Mouse (Mus musculus): ENCODE data around the gene Nup210. TPM values are rescaled to one million over a fixed set of nuclear protein-coding genes. Genes with fewer than 3 reads are reported as not detected.

Gene Nup210
- polyA plus RNA-seq, 1 experiment, result 1.3 TPM

- Histone ChIP-seq H3K4me3 (ENCODE audit: insufficient read depth, low read length) (no peak overlapping the region), H3K27ac (ENCODE audit: insufficient read depth, low read length) (no peak overlapping the region), H3K4me1 (ENCODE audit: control insufficient read depth, insufficient read depth, low read length) (peaks cover 4% of the 10 kb centered on the region; the same call in 1 of the 2 replicates)
- TF ChIP-seq POLR2A (IDR thresholded peaks at IDR 0.05; ENCODE audit: low read depth, low read length) (no peak), CTCF (IDR thresholded peaks at IDR 0.05; ENCODE audit: borderline replicate concordance, insufficient read depth, low read length) (no peak)
These were observed 68.6 kb downstream of the Nup210 start for GRCm38 (mm10) chr6:91048019-91048418.

- Histone ChIP-seq H3K4me1 (ENCODE audit: control insufficient read depth, insufficient read depth, low read length) (peaks cover 4% of the 10 kb centered on the region; the same call in 1 of the 2 replicates), H3K27ac (ENCODE audit: insufficient read depth, low read length) (no peak overlapping the region), H3K4me3 (ENCODE audit: insufficient read depth, low read length) (no peak overlapping the region)
- TF ChIP-seq POLR2A (IDR thresholded peaks at IDR 0.05; ENCODE audit: low read depth, low read length) (no peak), CTCF (IDR thresholded peaks at IDR 0.05; ENCODE audit: borderline replicate concordance, insufficient read depth, low read length) (no peak)
These were observed 69.2 kb downstream of the Nup210 start for GRCm38 (mm10) chr6:91047434-91047833.

GRCm38 (mm10) chr6:91046184-91046583 is 70.4 kb downstream of the Nup210 start:
- TF ChIP-seq CTCF (IDR thresholded peaks at IDR 0.05; ENCODE audit: borderline replicate concordance, insufficient read depth, low read length) (no peak), POLR2A (IDR thresholded peaks at IDR 0.05; ENCODE audit: low read depth, low read length) (no peak)
- Histone ChIP-seq H3K27ac (ENCODE audit: insufficient read depth, low read length) (no peak overlapping the region), H3K4me3 (ENCODE audit: insufficient read depth, low read length) (no peak overlapping the region), H3K4me1 (ENCODE audit: control insufficient read depth, insufficient read depth, low read length) (peaks cover 4% of the 10 kb centered on the region; the same call in 1 of the 2 replicates)

- TF ChIP-seq POLR2A (IDR thresholded peaks at IDR 0.05; ENCODE audit: low read depth, low read length) (no peak), CTCF (IDR thresholded peaks at IDR 0.05; ENCODE audit: borderline replicate concordance, insufficient read depth, low read length) (no peak)
- Histone ChIP-seq H3K4me3 (ENCODE audit: insufficient read depth, low read length) (no peak overlapping the region), H3K27ac (ENCODE audit: insufficient read depth, low read length) (no peak overlapping the region), H3K4me1 (ENCODE audit: control insufficient read depth, insufficient read depth, low read length) (peaks cover 4% of the 10 kb centered on the region; the same call in 1 of the 2 replicates)
These were observed 71.8 kb downstream of the Nup210 start for GRCm38 (mm10) chr6:91044628-91045331.

GRCm38 (mm10) chr6:91041287-91041686 is 75.3 kb downstream of the Nup210 start:
- Histone ChIP-seq H3K4me1 (ENCODE audit: control insufficient read depth, insufficient read depth, low read length) (peaks cover 4% of the 10 kb centered on the region; the same call in 1 of the 2 replicates), H3K27ac (ENCODE audit: insufficient read depth, low read length) (no peak overlapping the region), H3K4me3 (ENCODE audit: insufficient read depth, low read length) (no peak overlapping the region)
- TF ChIP-seq POLR2A (IDR thresholded peaks at IDR 0.05; ENCODE audit: low read depth, low read length), result no peak
- TF ChIP-seq CTCF (IDR thresholded peaks at IDR 0.05; ENCODE audit: borderline replicate concordance, insufficient read depth, low read length), result no peak

- H3K4me3 ChIP-seq (ENCODE audit: insufficient read depth, low read length), result no peak overlapping the region
- no peaks in the 10 kb centered on the region for H3K4me1 ChIP-seq (ENCODE audit: control insufficient read depth, insufficient read depth, low read length)
- TF ChIP-seq POLR2A (IDR thresholded peaks at IDR 0.05; ENCODE audit: low read depth, low read length) (no peak), CTCF (IDR thresholded peaks at IDR 0.05; ENCODE audit: borderline replicate concordance, insufficient read depth, low read length) (no peak)
- no peak overlapping the region for H3K27ac ChIP-seq (ENCODE audit: insufficient read depth, low read length)
These were observed 88.4 kb downstream of the Nup210 start for GRCm38 (mm10) chr6:91028256-91028655.

GRCm38 (mm10) chr6:91020810-91021209 is 95.8 kb downstream of the Nup210 start:
- Histone ChIP-seq H3K4me1 (ENCODE audit: control insufficient read depth, insufficient read depth, low read length) (no peaks in the 10 kb centered on the region), H3K4me3 (ENCODE audit: insufficient read depth, low read length) (no peak overlapping the region), H3K27ac (ENCODE audit: insufficient read depth, low read length) (no peak overlapping the region)
- no peak for TF ChIP-seq POLR2A (IDR thresholded peaks at IDR 0.05; ENCODE audit: low read depth, low read length)
- TF ChIP-seq CTCF (IDR thresholded peaks at IDR 0.05; ENCODE audit: borderline replicate concordance, insufficient read depth, low read length), result no peak

GRCm38 (mm10) chr6:91016600-91017230 is 99.9 kb downstream of the Nup210 start:
- Histone ChIP-seq H3K27ac (ENCODE audit: insufficient read depth, low read length) (no peak overlapping the region), H3K4me1 (ENCODE audit: control insufficient read depth, insufficient read depth, low read length) (no peaks in the 10 kb centered on the region), H3K4me3 (ENCODE audit: insufficient read depth, low read length) (no peak overlapping the region)
- TF ChIP-seq CTCF (IDR thresholded peaks at IDR 0.05; ENCODE audit: borderline replicate concordance, insufficient read depth, low read length) (no peak), POLR2A (IDR thresholded peaks at IDR 0.05; ENCODE audit: low read depth, low read length) (no peak)

- Histone ChIP-seq H3K27ac (ENCODE audit: insufficient read depth, low read length) (no peak overlapping the region), H3K4me3 (ENCODE audit: insufficient read depth, low read length) (no peak overlapping the region), H3K4me1 (ENCODE audit: control insufficient read depth, insufficient read depth, low read length) (no peaks in the 10 kb centered on the region)
- TF ChIP-seq POLR2A (IDR thresholded peaks at IDR 0.05; ENCODE audit: low read depth, low read length), result no peak
- TF ChIP-seq CTCF (IDR thresholded peaks at IDR 0.05; ENCODE audit: borderline replicate concordance, insufficient read depth, low read length), result no peak
These were observed 102.3 kb downstream of the Nup210 start for GRCm38 (mm10) chr6:91014198-91014958.
